Mouse (Mus musculus): ENCODE data around the gene Pabpc1l. TPM values are rescaled to one million over a fixed set of nuclear protein-coding genes. Genes with fewer than 3 reads are reported as not detected.

The Pabpc1l gene
- total RNA-seq, 2 experiments from 2014 or later: 0.84 TPM

DNA sequence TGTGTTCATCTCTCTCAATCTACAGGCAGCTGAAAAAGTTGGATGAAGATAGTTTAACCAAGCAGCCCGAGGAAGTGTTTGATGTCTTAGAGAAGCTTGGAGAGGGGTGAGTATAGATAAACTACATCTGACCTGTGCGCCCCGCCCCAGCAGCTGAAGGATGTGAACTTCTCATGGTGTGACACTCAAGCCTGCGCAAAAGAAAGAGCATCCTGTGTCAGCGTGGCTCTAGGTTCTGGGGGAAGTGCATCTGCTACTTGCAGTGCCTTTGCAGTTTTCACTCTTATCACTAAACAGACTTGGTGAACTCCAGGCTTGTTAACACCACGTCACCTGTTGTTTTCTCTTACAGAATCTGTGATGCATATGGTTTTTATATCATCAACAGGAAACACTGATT is 54.2 kb downstream of the Pabpc1l start:
- intact Hi-C loops (cut with DNase I; ENCODE audit: low total_unique reads): no loop called here
- no peak for DNase-seq

DNA sequence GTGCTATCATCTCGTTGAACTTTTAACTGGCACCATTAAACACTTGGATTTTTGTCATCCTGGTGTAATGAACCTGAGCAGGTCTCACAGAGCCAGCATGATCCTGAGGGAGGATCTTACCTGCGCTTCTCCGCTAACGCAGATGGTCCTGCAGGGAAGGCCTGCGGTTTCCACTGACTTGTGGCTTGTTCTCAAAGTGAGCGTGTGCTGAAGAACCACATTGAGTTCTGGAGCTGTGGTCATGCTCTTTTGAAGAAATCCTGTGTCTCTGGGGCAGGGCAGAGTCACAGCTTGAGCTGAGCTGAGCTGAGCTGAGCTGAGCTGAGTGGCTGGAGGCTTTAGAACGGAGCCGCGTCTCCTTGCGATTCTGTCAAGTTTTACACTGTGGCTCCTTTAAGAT is 56.3 kb downstream of the Pabpc1l start:
- DNase-seq: no peak
- intact Hi-C loops (cut with DNase I; ENCODE audit: low total_unique reads): no loop called here

DNA sequence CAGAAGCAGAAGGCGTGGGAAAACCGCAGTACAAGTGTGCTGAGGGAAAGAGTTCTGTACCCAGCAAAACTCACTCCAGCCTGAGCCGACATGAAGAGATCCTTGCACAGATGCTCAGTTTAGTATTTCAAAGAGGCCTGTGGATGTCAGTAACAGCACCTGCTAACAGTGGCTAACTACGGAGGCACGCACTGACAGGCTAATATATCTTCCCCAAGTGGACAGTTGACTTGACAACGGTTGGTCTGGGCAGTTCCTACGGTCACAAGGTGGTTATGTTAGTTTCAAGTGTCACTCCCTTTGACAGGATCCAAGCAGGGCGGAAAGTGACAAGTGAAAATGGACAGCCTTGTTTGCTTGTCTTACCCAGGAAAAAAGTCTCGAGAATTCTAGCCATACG is 56.9 kb downstream of the Pabpc1l start:
- DNase-seq: no peak
- intact Hi-C loops (cut with DNase I; ENCODE audit: low total_unique reads): no loop called here

- no peak for DNase-seq
- intact Hi-C loops (cut with DNase I; ENCODE audit: low total_unique reads): no loop called here
Observed at GRCm38 (mm10) chr2:164083609-164084341, 58.5 kb downstream of the Pabpc1l start.

GRCm38 (mm10) chr2:164084342-164084700 is 59.1 kb downstream of the Pabpc1l start:
- intact Hi-C loops (cut with DNase I; ENCODE audit: low total_unique reads): no loop called here

DNA sequence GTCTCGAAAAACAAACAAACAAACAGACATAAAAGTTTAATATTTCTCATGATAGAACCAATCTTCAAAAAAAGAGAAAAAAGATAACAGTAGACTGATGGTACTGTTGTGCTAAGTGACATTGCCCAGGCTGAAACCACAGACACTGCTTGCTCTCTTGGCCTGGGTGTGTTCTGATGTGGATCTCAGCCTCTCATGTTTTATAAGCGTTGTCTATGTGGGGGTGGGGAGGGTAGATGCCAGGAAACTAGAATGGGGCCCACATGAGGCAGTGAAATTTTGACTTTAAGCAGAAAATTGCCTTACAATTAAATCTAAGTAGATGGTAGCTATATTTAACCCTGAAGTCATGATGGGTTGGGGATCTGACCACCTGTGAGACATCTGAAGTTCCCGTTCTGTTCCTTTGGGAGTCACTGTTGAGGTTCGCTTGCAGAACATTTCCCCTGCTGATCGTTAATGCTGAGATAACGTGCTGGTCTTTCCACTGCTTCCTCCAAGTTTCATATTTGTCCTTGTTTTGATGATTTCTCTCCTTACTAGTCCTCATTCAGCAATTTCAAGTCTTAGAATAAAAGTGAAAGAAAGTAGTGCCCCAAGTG is 62.3 kb downstream of the Pabpc1l start:
- intact Hi-C loops (cut with DNase I; ENCODE audit: low total_unique reads): no loop called here
- no peak for DNase-seq

More at GRCm38 (mm10) chr2:164084342-164084700, 59.1 kb downstream of the Pabpc1l start:
- DNase-seq: no peak

DNA sequence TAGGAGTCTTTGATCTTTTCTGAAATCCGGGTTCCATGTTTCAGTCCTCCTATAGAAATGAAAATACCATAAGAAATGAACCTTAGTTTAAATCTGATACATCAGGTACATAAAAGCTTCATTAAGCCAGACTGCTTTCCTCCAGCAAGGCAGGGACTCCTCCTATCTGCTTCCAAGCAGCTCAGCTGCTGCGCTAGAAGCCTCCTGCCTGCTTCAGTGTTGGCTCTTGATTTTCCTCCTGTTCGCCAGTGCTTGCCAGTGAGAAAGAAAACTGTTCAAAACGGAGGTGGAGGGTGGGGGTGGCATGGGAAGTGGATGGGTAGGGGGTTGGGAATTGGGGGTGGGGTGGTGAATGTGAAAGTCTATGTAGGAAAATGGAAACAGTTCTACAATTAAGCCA is 64.3 kb downstream of the Pabpc1l start:
- no peak for DNase-seq

GRCm38 (mm10) chr2:164094152-164094551 is 68.9 kb downstream of the Pabpc1l start:
- intact Hi-C loops (cut with DNase I; ENCODE audit: low total_unique reads): no loop called here
- no peak for DNase-seq

More for the DNA sequence above, 64.3 kb downstream of the Pabpc1l start:
- intact Hi-C loops (cut with DNase I; ENCODE audit: low total_unique reads): no loop called here

DNA sequence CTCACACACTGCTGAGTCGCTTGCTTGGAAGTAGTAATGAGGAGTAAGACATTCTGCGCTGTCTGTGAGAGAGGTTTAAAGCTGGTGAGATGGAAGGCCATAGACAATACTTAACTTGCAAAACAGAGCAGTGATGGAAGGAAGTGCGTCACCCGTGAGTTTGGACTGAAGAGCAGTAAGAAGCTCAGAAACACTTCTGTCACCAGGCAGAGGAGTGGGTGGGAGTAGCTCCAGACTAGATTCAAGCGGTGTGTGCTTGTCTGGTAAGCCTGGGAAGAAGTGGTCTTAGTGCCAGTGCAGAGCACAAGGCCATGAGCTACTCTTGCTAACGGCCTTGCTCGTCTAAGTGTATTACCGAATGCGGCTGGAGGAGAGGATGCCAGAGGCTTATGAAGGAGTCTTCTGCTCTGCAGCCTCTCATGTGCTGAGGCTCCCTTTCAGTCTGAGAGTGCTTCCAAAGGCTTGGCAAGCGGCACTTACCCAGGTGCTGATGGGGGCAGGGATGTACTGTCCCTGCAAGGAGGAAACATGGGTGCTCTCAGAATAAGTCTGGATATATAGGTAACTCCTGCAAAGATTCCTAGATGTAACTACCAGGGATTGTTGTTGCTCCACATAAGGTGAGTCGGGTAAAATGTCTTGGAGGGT is 73.5 kb downstream of the Pabpc1l start:
- peak; percentile 25 for DNase-seq
- intact Hi-C loops (cut with DNase I; ENCODE audit: low total_unique reads): no loop called here

Other genes with a start within 250 kb of the Pabpc1l start
- under 1 TPM; 0.27 to 0.39 TPM for gene Ccn5, start 204.6 kb upstream of the Pabpc1l start, total RNA-seq (2021)
- gene Kcnk15, start 171.8 kb upstream of the Pabpc1l start, total RNA-seq (2021): not detected
- gene Rims4, start 106.8 kb upstream of the Pabpc1l start, total RNA-seq (2021): under 1 TPM; 0.60 to 0.62 TPM
- gene Ywhab, start 30.5 kb upstream of the Pabpc1l start, total RNA-seq (2021): 10 to 100 TPM; 52.4 to 59.3 TPM
- gene Stk4, start 44.9 kb downstream of the Pabpc1l start, total RNA-seq (2021): 10 to 100 TPM; 10.0 to 10.3 TPM
- 10 to 100 TPM; 11.7 to 14.6 TPM for gene Tomm34, start 45.7 kb downstream of the Pabpc1l start, total RNA-seq (2021)
- gene Kcns1, start 145.7 kb downstream of the Pabpc1l start, total RNA-seq (2021): 1 to 10 TPM; 1.2 to 2.8 TPM
- gene Wfdc5, start 157.3 kb downstream of the Pabpc1l start, total RNA-seq (2021): under 1 TPM; 0.44 to 0.62 TPM
- not detected for gene Wfdc12, start 165.2 kb downstream of the Pabpc1l start, total RNA-seq (2021)
- not detected for gene Wfdc15a, start 174.7 kb downstream of the Pabpc1l start, total RNA-seq (2021)
- gene Wfdc15b, start 196.2 kb downstream of the Pabpc1l start, total RNA-seq (2021): not detected
- gene Svs2, start 213.0 kb downstream of the Pabpc1l start, total RNA-seq (2021): not detected
- not detected for gene Svs3b, start 231.2 kb downstream of the Pabpc1l start, total RNA-seq (2021)

Measured in gastrocnemius, postnatal 14 days (tissue).